Mouse (Mus musculus): ENCODE measurements at regions not wholly inside any gene's neighbourhood (a gene's known extent, or its start where the extent isn't known, plus 50 kb on each side); places are given as distances from the start of the nearest gene placed in this dataset.

DNA sequence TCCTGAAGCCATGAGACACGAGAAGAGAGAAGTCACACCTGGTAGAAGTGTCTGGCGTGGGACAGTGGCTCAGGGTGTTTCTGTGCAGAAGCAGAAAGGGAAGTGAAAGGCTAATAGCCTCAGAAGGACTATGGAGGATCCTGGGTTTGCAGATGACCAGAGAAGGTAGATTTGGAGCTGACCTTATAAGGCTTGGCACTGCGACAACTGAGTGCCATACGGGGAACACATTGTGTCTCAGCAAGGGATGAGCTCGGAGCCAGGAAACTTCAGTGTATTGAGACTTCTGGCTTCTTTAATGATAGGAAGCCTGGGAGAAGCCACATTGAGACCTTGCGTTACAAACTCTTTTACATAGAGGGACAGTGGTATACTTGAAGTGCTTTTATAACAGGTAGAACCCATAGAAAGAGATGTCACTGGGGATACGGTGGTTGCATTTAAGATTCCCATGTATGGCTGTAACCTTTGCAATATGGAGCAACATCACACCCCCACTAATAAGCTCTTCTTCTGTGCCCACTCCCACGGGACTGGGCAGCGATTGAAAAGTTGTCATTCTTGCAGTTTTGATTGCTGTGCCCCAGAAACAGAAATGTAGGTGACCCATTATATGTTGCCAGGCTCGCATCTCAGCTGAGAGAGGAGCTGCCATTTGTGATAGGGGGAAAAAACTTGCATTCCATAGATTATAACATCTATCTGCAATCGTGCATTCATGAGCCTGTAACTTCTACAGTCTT lies 61.8 kb upstream of the Dync1i1 start:
- Histone ChIP-seq H3K27ac (ENCODE audit: insufficient read depth, low read depth, low read length) (no peak overlapping the region), H3K36me3 (ENCODE audit: control insufficient read depth, insufficient read depth, low read length) (no peaks in the 10 kb centered on the region), H3K4me3 (ENCODE audit: low read depth, low read length) (no peak overlapping the region), H3K4me1 (ENCODE audit: control insufficient read depth, insufficient read depth, insufficient read length, low read length) (no peaks in the 10 kb centered on the region), H3K27me3 (ENCODE audit: control insufficient read depth, insufficient read depth, low read length) (no peaks in the 10 kb centered on the region)
- WGBS = 83% methylated on average over 11 of the region's 11 CpGs
- TF ChIP-seq CTCF (IDR thresholded peaks at IDR 0.05; ENCODE audit: extremely low read depth, insufficient read length, insufficient replicate concordance, low read depth, low read length) (no peak), POLR2A (IDR thresholded peaks at IDR 0.05; ENCODE audit: low read depth, low read length) (no peak)

DNA sequence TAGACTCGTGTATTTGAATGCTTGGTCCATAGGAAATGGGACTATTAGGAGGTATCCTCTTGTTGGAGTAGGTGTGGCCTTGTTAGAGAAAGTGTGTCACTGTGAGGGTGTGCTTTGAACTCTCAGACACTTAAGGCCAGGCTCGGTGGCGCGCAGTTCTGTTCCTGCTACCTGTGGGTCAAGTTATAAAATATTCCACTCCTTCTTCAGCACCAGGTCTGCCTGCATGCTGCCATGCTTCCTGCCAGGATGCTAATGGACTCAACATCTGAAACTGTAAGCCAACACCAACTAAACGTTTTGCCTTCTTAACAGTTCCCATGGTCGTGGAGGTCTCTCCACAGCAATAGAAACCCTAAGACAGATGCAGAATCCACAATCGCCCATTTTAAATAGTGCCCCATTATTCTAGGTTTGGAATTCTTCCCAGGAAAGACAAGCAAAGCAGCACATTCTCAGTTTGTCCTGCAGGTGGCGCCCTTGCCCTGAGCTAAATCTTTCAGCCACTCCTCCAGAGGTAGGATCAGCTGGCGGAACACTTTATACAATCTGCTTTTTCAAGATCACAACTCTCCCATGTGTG lies 80.2 kb upstream of the Dync1i1 start:
- Histone ChIP-seq H3K27me3 (ENCODE audit: control insufficient read depth, insufficient read depth, low read length) (no peaks in the 10 kb centered on the region), H3K36me3 (ENCODE audit: control insufficient read depth, insufficient read depth, low read length) (no peaks in the 10 kb centered on the region), H3K27ac (ENCODE audit: insufficient read depth, low read depth, low read length) (no peak overlapping the region), H3K4me1 (ENCODE audit: control insufficient read depth, insufficient read depth, insufficient read length, low read length) (no peaks in the 10 kb centered on the region), H3K4me3 (ENCODE audit: low read depth, low read length) (no peak overlapping the region)
- 20% methylated on average over 9 of the region's 9 CpGs for WGBS
- TF ChIP-seq POLR2A (IDR thresholded peaks at IDR 0.05; ENCODE audit: low read depth, low read length) (no peak), CTCF (IDR thresholded peaks at IDR 0.05; ENCODE audit: extremely low read depth, insufficient read length, insufficient replicate concordance, low read depth, low read length) (peak; percentile 90; the same call in 1 of the 2 replicates)

- no peaks in the 10 kb centered on the region for H3K27me3 ChIP-seq (ENCODE audit: control insufficient read depth, insufficient read depth, low read length)
- TF ChIP-seq POLR2A (IDR thresholded peaks at IDR 0.05; ENCODE audit: low read depth, low read length) (no peak), CTCF (IDR thresholded peaks at IDR 0.05; ENCODE audit: extremely low read depth, insufficient read length, insufficient replicate concordance, low read depth, low read length) (no peak)
- H3K4me1 ChIP-seq (ENCODE audit: control insufficient read depth, insufficient read depth, insufficient read length, low read length) = no peaks in the 10 kb centered on the region
- H3K36me3 ChIP-seq (ENCODE audit: control insufficient read depth, insufficient read depth, low read length) = no peaks in the 10 kb centered on the region
- WGBS = 87% methylated on average over 9 of the region's 9 CpGs
- no peak overlapping the region for H3K27ac ChIP-seq (ENCODE audit: insufficient read depth, low read depth, low read length)
- no peak overlapping the region for H3K4me3 ChIP-seq (ENCODE audit: low read depth, low read length)
These were observed 91.2 kb upstream of the Dync1i1 start for GRCm38 (mm10) chr6:5634222-5634621.

GRCm38 (mm10) chr6:5633036-5633708 lies 92.3 kb upstream of the Dync1i1 start:
- Histone ChIP-seq H3K27me3 (ENCODE audit: control insufficient read depth, insufficient read depth, low read length) (no peaks in the 10 kb centered on the region), H3K36me3 (ENCODE audit: control insufficient read depth, insufficient read depth, low read length) (no peaks in the 10 kb centered on the region), H3K4me3 (ENCODE audit: low read depth, low read length) (no peak overlapping the region), H3K4me1 (ENCODE audit: control insufficient read depth, insufficient read depth, insufficient read length, low read length) (no peaks in the 10 kb centered on the region), H3K27ac (ENCODE audit: insufficient read depth, low read depth, low read length) (peak overlapping the region; percentile 49)
- TF ChIP-seq POLR2A (IDR thresholded peaks at IDR 0.05; ENCODE audit: low read depth, low read length) (no peak), CTCF (IDR thresholded peaks at IDR 0.05; ENCODE audit: extremely low read depth, insufficient read length, insufficient replicate concordance, low read depth, low read length) (peak; percentile 80; the same call in 1 of the 2 replicates)
- WGBS = 9% methylated on average over 10 of the region's 10 CpGs

- no peaks in the 10 kb centered on the region for H3K4me1 ChIP-seq (ENCODE audit: control insufficient read depth, insufficient read depth, insufficient read length, low read length)
- H3K27me3 ChIP-seq (ENCODE audit: control insufficient read depth, insufficient read depth, low read length) = no peaks in the 10 kb centered on the region
- WGBS = 49% methylated on average over 2 of the region's 2 CpGs
- H3K36me3 ChIP-seq (ENCODE audit: control insufficient read depth, insufficient read depth, low read length) = no peaks in the 10 kb centered on the region
- no peak for TF ChIP-seq POLR2A (IDR thresholded peaks at IDR 0.05; ENCODE audit: low read depth, low read length)
- TF ChIP-seq CTCF (IDR thresholded peaks at IDR 0.05; ENCODE audit: extremely low read depth, insufficient read length, insufficient replicate concordance, low read depth, low read length) = no peak
- no peak overlapping the region for H3K27ac ChIP-seq (ENCODE audit: insufficient read depth, low read depth, low read length)
- no peak overlapping the region for H3K4me3 ChIP-seq (ENCODE audit: low read depth, low read length)
These were observed 101.4 kb upstream of the Dync1i1 start for GRCm38 (mm10) chr6:5624085-5624484.

GRCm38 (mm10) chr6:5621582-5621981 lies 103.9 kb upstream of the Dync1i1 start:
- TF ChIP-seq CTCF (IDR thresholded peaks at IDR 0.05; ENCODE audit: extremely low read depth, insufficient read length, insufficient replicate concordance, low read depth, low read length) (no peak), POLR2A (IDR thresholded peaks at IDR 0.05; ENCODE audit: low read depth, low read length) (no peak)
- 91% methylated on average over 3 of the region's 3 CpGs for WGBS
- no peak overlapping the region for H3K4me3 ChIP-seq (ENCODE audit: low read depth, low read length)
- H3K4me1 ChIP-seq (ENCODE audit: control insufficient read depth, insufficient read depth, insufficient read length, low read length) = no peaks in the 10 kb centered on the region
- H3K27me3 ChIP-seq (ENCODE audit: control insufficient read depth, insufficient read depth, low read length) = no peaks in the 10 kb centered on the region
- no peak overlapping the region for H3K27ac ChIP-seq (ENCODE audit: insufficient read depth, low read depth, low read length)
- H3K36me3 ChIP-seq (ENCODE audit: control insufficient read depth, insufficient read depth, low read length) = no peaks in the 10 kb centered on the region

- no peaks in the 10 kb centered on the region for H3K27me3 ChIP-seq (ENCODE audit: control insufficient read depth, insufficient read depth, low read length)
- no peak for TF ChIP-seq POLR2A (IDR thresholded peaks at IDR 0.05; ENCODE audit: low read depth, low read length)
- TF ChIP-seq CTCF (IDR thresholded peaks at IDR 0.05; ENCODE audit: extremely low read depth, insufficient read length, insufficient replicate concordance, low read depth, low read length) = no peak
- H3K36me3 ChIP-seq (ENCODE audit: control insufficient read depth, insufficient read depth, low read length) = no peaks in the 10 kb centered on the region
- H3K4me1 ChIP-seq (ENCODE audit: control insufficient read depth, insufficient read depth, insufficient read length, low read length) = no peaks in the 10 kb centered on the region
- no peak overlapping the region for H3K4me3 ChIP-seq (ENCODE audit: low read depth, low read length)
- WGBS = 58% methylated on average over 6 of the region's 6 CpGs
- no peak overlapping the region for H3K27ac ChIP-seq (ENCODE audit: insufficient read depth, low read depth, low read length)
These were observed 97.9 kb upstream of the Pdk4 start for GRCm38 (mm10) chr6:5594011-5594410.

Data from small intestine, adult 2 months (tissue).